Mouse (Mus musculus) E14TG2a.4 (cell line): ENCODE data around the gene Cd68.

Experiments used
- H3K27me3 ChIP-seq: 2 replicates; pipeline ENCODE4 v1.6.1; 2014; ENCODE audit warnings: low read length, control low read depth; ENCODE audit not compliant: insufficient read depth
- H3K36me3 ChIP-seq: 2 replicates; pipeline ENCODE4 v1.6.1; 2014; ENCODE audit warnings: low read length, control low read depth; ENCODE audit not compliant: insufficient read depth
- H3K4me1 ChIP-seq: replicated peaks from 2 replicates; pipeline ENCODE4 v1.6.1; 2014; ENCODE audit warnings: low read depth, low read length, control low read depth
- H3K4me3 ChIP-seq: replicated peaks from 2 replicates; pipeline ENCODE4 v1.5.1; 2014; ENCODE audit warnings: mild to moderate bottlenecking, low read length
- H3K9me3 ChIP-seq: 2 replicates; pipeline ENCODE4 v1.6.1; 2014; ENCODE audit warnings: low read length, control low read depth
- CTCF ChIP-seq: conservative IDR thresholded peaks from 2 replicates; pipeline ENCODE4 v1.5.1; 2014; ENCODE audit warnings: low read length
- NANOG ChIP-seq: IDR thresholded peaks from 2 replicates; pipeline ENCODE4 v1.6.1; 2014; ENCODE audit warnings: borderline replicate concordance, low read length, mixed read lengths
- POU5F1 ChIP-seq: IDR thresholded peaks from 2 replicates; pipeline ENCODE4 v1.6.1; 2014; ENCODE audit warnings: low read length, borderline replicate concordance

Cd68 gene

GRCm38 (mm10) chr11:69665961-69666664 is at the start of gene Cd68:
TSS of gene Cd68 (minus strand) at chr11:69666153.
- no peaks in the 10 kb centered on the region for H3K27me3 ChIP-seq
- peaks cover 72% of the 10 kb centered on the region for H3K4me1 ChIP-seq
- peak within 1 kb of the TSS; percentile 56 for H3K4me3 ChIP-seq
- H3K9me3 ChIP-seq, result no peaks in the 10 kb centered on the region
- peaks cover 71% of the 10 kb centered on the region for H3K36me3 ChIP-seq
- TF ChIP-seq POU5F1 (no peak), NANOG (no peak; the same call in 1 of the 2 replicates), CTCF (no peak)

GRCm38 (mm10) chr11:69715482-69715881 is 49.5 kb upstream of the Cd68 start:
- no peaks in the 10 kb centered on the region for H3K9me3 ChIP-seq
- H3K27me3 ChIP-seq, result no peaks in the 10 kb centered on the region
- TF ChIP-seq NANOG, result no peak
- no peak for TF ChIP-seq POU5F1
- peak; percentile 98 for TF ChIP-seq CTCF
- no peaks in the 10 kb centered on the region for H3K36me3 ChIP-seq
- H3K4me3 ChIP-seq, result peak overlapping the region; percentile 71
- peaks cover 73% of the 10 kb centered on the region for H3K4me1 ChIP-seq

GRCm38 (mm10) chr11:69714636-69715329 is 48.8 kb upstream of the Cd68 start:
- Histone ChIP-seq H3K36me3 (no peaks in the 10 kb centered on the region), H3K4me3 (peak overlapping the region; percentile 71), H3K27me3 (no peaks in the 10 kb centered on the region), H3K9me3 (no peaks in the 10 kb centered on the region), H3K4me1 (peaks cover 77% of the 10 kb centered on the region)
- no peak for TF ChIP-seq POU5F1
- TF ChIP-seq CTCF, result no peak
- no peak; the same call in 1 of the 2 replicates for TF ChIP-seq NANOG

- Histone ChIP-seq H3K9me3 (no peaks in the 10 kb centered on the region), H3K4me3 (peak overlapping the region; percentile 45), H3K36me3 (no peaks in the 10 kb centered on the region), H3K4me1 (peaks cover 79% of the 10 kb centered on the region), H3K27me3 (no peaks in the 10 kb centered on the region)
- TF ChIP-seq CTCF (no peak), NANOG (no peak)
These were observed 47.2 kb upstream of the Cd68 start for GRCm38 (mm10) chr11:69712954-69713672.

GRCm38 (mm10) chr11:69711082-69711481 is 45.1 kb upstream of the Cd68 start:
- no peaks in the 10 kb centered on the region for H3K36me3 ChIP-seq
- H3K9me3 ChIP-seq, result no peaks in the 10 kb centered on the region
- H3K4me1 ChIP-seq, result peaks cover 85% of the 10 kb centered on the region
- TF ChIP-seq POU5F1, result no peak
- no peak for TF ChIP-seq CTCF
- no peak for TF ChIP-seq NANOG
- H3K4me3 ChIP-seq, result no peak overlapping the region
- no peaks in the 10 kb centered on the region for H3K27me3 ChIP-seq

- no peak overlapping the region for H3K4me3 ChIP-seq
- TF ChIP-seq NANOG (no peak), CTCF (no peak), POU5F1 (no peak)
- no peaks in the 10 kb centered on the region for H3K36me3 ChIP-seq
These were observed 44.5 kb upstream of the Cd68 start for GRCm38 (mm10) chr11:69710470-69710869.

GRCm38 (mm10) chr11:69709554-69710446 is 43.8 kb upstream of the Cd68 start:
- H3K4me1 ChIP-seq, result peaks cover 82% of the 10 kb centered on the region
- H3K36me3 ChIP-seq, result no peaks in the 10 kb centered on the region
- peak overlapping the region; percentile 35 for H3K4me3 ChIP-seq
- no peaks in the 10 kb centered on the region for H3K9me3 ChIP-seq
- H3K27me3 ChIP-seq, result no peaks in the 10 kb centered on the region
- TF ChIP-seq NANOG (no peak), CTCF (no peak), POU5F1 (no peak)

More at GRCm38 (mm10) chr11:69710470-69710869, 44.5 kb upstream of the Cd68 start:
- Histone ChIP-seq H3K9me3 (no peaks in the 10 kb centered on the region), H3K27me3 (no peaks in the 10 kb centered on the region), H3K4me1 (peaks cover 82% of the 10 kb centered on the region)
